Mouse (Mus musculus): Measurements from ENCODE around the gene Kcnb1.

DNA sequence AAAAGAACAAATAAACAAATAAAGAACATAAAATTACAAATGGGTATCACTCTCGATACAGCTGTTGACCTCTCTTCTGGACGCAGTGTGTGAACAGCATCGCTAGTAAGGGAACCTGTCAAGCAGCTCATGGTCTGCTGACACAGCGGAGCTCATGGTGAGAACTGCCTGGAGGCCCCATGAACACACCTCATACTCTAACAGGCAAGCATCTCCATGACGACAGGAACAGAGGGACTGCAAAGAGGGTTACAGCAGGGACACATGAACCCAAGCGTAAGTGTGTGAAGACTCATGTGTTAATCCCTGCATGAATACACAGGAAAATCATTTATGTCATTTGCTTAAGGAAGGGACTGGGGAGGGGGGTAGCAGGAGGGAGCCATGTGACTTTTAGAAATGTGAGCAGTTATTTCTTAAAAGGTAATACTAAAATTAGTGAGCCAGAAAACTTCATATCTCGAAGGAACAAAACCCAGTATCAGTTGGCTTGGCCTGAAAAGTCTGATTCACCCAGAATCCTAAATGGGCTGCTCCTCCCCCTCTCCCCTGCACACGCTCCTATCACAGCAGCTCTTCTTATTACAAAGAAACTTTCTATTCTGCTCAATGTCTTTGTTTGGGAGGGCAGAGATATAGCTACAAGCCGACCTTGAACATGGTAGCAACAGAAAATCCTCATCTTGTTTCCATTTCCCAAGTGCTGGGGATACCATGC, 136.7 kb downstream of the Kcnb1 start:
- TF ChIP-seq CTCF (IDR thresholded peaks at IDR 0.05; ENCODE audit: low read depth) = no peak
- TF ChIP-seq EP300 (IDR thresholded peaks at IDR 0.05; ENCODE audit: low read depth) = no peak
